Mouse (Mus musculus) urinary bladder, postnatal 4 days (tissue): ENCODE data around the gene Zfp750.

Source experiments
- DNase-seq, 2 experiments: peaks; one replicate each; pipeline ENCODE4 v3.0.0; 2021 to 2022; ENCODE audit warnings: low spot score in 2 of 2

Zfp750 gene

DNA sequence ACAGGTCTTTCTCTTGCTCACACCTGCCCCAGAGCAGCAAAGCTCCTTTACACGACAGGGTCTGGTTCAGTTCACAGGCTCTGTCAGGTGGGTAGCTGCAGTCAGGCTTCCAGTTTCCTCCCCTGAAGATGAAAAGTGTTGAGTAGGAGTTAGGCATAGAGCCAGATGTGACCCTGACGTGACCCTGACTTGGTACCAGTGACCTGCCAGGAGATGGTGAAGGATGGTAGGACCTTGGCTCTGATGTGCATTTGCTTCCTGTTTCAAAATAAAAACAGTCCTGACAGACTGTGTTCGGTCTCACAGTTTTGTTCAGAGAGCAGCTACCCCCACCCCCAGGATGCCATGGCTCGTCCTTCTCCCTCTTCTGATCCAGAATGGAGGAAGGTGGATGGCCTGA is 23.3 kb upstream of the Zfp750 start:
- DNase-seq = no peak

DNA sequence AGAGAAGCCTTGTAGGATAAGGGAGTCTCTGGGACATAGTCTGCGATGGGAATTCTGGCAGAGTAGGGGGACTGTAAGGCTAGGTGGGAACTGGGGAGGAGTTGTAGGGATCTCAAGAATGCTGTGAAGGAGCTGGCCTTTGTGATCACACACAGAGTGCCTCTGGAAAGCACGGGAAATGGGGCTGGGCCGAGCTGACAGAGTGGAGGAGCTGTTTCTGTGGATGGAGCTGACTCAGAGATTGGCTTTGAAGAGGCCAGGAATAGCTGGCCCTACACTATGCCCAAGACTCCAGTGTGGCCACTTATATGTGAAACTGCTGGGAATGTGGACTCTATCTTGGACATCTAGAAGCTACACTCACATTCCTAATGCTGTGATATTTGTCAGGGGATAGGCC is 17.4 kb upstream of the Zfp750 start:
- no peak for DNase-seq

DNA sequence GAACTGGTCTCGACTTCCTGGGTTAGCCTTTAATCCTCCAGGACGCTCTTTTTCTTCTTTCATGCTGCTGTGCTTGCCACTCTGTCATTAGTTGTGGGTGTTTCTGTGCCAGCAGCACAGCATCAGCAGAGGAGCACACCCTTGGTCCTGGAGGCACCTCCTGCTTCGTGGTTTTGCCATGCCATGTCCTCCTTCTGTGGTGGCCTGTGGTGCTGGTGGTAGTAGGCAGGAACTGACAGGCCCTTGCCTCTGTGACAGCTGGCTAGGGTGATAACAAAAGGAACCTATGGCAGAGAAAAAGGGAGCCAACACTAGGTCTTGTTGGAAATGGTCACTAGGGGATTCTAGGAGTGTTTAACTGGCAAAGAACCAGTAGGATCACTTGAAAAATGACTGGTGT is 10.6 kb upstream of the Zfp750 start:
- no peak for DNase-seq

DNA sequence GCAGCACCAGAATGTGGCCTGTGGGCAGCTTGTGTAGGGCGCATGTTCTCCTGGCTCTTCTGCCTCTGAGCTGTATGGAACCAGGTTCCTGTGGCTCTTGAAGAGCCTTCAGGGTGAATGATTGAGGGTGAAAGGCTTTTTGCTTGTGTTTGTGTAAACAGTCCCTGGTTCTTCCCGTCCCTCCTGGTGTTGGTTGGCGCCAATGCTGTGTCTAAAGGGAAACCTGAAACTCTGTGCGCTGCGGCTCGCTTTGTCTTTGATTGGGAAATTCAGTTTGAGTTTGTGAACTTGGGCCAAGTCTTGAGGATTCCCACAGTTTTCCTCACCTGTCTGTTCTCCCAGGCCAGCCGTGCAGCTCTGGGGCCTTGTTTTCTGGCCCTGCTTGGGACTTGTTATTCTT is 5.1 kb upstream of the Zfp750 start:
- no peak for DNase-seq

DNA sequence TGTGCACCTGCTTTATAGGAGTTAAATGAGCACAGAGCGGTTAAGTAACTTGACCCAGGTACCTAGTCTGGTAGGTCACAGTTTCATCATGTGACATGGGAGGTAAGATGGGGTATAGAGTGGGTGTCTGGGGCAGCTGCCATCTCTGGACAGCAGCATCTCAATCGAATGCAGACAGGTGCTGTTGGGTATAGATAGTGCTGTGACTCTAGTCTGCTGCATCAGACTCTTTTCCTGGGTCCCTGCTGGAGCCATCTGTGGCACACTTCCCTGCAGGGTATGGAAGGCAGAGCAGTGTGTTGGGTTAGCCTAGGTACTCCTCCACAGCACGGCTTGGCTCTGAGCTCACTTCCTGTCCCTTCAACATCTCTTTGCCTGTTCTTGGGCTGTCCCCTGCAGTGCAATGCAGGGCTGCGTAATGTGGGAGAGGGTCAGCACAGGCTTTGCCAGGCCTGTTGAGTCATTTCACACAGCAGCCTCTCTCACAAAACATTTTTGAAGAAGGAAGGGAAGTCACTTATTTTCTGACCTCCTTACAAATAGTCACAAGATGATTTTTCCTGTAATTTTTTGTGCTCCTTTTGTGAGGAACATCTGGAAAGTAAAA is 3.1 kb upstream of the Zfp750 start:
- no peak for DNase-seq

DNA sequence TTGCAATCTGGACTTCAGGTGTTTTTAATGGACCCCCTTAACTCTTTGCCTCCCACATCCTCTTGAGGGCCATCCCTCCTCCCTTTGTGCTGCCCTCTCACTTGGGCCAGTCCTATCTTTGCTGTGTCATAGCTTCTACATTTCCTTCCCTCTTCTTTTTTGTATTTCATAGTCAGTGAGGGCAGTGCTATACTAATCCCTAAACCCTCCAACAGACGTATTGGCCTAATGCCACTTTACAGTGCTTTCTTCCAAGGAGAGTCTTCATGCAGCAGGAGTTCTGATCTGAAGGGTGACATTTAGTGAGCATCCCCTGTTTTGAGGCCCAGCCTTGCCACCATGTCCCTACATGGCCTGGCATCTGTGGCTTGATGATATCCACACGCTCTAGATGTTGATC is 1.6 kb upstream of the Zfp750 start:
- DNase-seq = no peak

DNA sequence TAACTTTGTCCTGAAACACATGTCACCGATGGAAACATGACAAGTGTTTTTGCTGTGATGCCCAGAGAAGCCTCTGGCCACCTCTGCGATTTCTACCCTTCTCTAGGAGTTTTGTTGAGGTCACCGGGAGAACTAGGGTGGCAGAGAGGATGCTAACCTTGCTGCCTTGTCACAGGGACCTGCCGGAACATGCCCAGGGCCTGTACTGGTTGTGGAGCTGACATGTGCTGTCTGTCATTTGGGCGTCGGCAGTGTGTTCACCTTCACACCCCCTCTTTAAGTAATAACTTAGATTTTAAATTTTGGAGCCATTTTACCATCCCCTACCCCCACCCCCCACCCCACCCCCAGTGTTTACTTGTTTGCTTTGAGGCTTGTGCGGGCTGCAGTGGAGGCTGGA is 570 bp upstream of the Zfp750 start:
- DNase-seq = no peak

DNA sequence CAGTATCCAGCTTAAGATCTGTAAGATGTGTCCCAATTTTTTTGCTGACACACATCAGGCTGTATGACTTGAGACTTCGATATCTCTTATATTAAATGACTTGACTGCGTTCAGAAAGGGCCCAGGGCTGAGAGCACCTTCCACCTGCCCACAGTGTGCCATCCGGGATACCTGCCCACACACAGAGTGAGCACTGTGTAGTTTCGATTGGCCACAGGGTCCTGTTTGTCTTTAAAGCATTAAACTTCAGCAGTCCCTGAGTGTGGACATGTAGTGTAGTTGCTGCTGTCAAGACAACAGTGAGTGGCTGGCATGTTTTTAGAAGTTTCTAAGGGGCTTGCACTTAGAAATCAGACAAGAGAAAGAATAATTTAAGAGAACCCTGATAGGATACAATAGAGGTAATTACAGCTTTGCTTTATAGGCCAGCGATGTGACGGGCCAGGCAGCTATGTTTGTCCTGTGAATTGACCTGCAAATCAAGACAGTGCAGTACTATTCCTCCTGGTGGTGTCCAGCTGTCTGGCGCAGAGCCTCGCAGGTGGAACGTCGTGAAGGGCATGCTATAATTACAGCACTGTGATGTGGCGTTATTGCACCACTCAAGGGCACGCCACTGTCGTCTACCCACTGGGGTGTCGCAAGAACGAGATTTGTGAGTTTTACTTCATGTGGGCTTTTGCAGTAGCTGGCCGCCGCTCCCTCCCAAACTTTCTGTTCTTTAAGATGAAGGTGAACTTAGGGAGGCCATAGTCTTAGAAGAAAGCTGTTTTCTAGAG is 1.3 kb downstream of the Zfp750 start:
- DNase-seq = no peak

DNA sequence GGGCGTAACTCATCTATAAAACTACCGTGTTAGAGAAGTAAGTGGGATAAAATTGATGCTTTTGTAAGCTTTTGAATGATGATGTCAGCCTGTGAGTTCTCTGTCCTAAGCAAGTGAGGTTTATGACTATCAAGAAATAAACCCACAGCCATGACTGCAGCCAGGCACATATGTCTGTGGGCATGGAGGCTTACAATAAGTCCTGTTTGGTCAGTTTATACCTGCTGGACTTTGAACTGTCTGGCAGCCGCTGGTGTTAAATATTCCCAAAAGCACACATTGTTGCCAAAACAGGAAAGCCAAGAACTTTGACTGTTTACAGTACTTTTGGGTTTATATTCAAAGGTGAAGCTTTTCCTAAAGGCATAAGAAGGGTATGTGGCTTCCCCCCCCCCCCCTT is 2.2 kb downstream of the Zfp750 start:
- DNase-seq = no peak

DNA sequence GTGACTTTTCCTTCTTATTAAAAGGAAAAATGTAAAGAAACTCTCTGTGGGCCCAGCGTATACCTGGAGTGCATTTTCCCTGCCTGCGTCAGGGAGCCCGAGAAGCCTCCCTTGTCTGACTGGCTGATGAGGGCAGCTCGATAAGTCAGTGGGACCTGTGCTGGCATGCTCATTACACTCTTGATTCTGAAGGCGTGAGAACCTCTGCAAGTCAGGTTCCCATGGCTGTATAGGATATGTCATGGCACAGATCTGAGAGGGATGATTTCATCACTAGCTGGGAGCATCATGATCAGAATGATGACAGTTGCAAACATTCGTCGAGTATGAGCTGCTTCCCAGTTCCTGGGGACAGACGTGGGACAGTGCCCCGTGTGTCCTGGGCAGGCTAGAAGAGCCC is 3.1 kb downstream of the Zfp750 start:
- no peak for DNase-seq

DNA sequence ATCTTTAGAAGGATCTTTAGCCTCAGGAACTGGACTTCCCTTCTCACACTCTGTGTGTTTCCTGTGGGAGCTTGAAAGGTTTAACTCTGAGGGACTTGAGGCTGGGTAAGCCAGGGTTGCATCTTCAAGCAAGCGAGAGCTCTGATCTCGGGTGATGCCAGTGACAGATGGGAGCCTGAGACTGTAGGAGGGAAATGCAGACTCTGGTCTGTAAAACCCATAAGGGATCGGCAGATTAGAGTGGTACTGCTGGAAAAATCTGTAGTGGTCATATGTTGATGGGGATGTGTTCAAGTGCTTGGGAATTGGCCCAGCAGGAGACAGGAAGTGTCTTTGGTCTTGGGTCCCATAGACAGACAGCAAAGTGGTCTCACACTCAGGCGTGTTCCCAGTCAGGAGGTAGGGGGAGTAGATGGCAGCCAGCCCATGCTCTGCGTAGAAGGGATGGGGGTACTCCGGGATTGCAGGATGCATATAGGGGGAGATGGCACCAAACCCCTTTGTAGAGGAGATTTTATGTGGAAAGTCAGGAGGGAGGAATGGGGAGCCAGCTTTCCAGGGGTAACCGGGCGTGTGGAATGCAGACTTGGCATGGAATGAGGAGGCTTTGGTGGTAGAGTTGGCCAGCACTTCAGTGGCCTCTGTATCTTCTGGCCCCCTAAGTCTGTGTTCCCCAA is 6.1 kb downstream of the Zfp750 start:
- no peak for DNase-seq

DNA sequence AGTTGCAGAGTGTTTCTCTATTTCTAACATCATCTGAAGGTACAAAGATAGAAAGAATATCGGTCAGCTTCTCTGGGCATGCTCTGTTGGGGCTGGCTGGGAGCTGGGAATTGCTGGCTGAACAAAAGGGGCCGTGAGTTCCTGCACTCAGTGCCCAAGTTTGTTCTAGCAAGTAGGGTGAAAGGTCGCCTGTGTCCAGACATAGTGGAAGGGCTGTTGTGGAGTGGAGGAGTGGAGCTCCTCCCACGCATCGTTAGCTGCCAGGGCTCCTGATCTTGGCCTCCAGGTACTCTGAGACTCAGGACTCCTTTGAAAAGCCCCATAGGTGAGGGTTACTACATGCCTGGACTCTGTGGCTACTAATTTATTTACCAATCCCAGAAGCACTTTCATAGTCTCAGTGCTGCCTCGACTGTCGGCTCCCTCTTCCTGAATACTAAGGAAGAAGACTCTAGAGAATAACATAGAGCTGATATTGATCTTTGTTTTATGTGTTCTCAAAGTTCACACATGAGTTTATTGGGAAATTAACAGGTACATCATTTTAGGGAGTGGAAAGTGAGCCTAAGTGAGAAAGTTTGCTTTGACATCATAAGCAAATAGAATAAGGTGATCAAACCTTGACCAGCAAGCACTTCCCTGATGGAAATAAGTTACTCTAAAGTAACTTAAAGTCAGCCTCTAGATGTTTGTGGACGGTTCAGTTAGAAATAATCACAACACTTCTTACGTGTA is 8.5 kb downstream of the Zfp750 start:
- no peak for DNase-seq

DNA sequence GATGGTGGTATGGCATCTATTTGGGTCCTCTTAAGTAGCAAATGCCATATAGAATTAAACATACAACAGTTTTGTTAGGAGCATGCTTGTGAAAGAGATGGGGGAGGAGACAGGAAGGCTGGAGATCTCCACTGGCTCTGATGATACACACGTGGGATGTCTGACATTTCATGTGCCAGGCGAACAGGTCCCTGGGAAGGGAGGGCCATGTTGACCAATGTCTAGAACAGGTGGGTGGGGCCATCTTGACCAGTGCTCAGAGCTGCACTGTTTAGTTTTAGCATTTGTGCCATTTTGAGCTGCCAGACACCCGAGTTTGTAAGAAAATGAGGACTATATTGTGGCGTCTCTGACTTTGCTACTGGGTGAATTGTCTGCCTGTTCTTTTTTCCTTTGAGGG is 10.7 kb downstream of the Zfp750 start:
- DNase-seq = no peak

DNA sequence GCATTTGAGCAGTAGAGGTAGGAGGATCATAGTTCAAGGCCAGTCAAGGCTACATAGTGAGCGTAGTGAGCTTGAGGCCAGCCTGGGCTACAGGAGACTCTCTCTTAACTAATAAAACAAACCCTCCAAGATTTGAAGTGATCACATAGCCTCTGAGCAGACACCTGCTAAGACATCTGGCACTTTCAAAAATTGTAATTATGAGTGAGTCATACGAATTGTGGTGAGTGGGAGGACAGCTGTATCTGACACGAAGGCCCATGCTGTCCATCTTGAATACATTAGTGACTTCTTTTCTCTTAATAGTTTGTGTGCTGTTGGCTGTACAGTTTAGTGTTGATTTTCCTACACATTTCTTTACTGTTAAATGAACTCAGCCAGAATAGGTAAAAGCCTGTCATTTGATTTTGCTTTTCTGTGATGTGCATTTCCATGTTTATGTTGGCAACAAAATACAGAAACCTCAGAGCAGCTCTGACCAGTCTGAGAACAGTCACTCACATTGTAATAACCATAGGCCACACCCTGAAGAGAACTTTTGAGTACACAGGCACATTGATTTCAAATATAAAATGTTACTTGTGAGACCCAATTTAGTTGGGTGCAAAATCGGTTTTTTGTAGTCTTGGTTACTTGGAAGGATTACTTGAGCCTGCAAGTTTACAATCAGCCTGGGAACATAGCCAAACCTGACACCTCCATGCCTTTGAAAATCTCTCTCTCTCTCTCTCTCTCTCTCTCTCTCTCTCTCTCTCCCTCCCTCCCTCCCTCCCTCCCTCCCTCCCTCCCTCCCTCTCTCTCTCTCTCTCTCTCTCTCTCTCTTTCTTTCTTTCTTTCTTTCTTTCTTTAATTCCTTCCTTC is 16.9 kb downstream of the Zfp750 start:
- DNase-seq = no peak

DNA sequence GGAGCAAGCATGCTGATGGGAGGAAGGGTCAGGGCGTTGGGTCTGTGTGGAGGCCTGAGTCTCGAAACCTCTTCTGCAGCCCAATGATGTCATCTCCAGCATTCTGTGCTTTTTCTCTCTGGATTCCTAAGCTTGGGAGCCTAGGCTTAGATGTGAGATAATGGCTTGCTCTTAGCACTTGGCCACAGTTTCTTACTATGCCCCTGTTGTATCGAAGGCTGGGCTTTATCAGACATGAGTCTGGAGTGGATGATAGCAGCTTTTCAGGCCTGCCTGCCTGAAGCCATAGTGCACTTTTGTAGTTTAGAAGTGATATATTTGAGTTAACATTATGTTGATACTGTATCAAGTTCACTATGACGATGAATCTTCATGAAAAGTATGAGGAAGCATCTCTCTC is 17.6 kb downstream of the Zfp750 start:
- DNase-seq = no peak

DNA sequence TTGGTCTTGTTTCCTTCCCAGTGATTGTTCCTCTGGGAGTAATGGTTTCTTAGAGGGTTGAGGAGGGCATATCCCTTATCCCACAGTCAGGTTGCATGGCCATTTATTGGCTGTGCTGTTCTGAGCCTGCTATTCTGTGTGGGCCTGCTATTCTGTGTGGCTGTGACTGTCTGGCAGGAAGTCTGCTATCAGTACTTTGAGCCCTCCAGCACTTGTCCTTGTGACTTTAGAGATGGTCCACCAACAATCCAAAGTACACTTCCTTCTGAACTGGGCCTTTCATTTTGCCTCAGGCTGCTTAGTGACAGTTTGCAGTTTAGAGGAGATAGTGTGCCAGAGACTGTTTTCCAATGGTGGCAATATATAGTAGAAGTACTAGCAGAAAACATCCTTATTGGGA is 18.5 kb downstream of the Zfp750 start:
- no peak for DNase-seq

DNA sequence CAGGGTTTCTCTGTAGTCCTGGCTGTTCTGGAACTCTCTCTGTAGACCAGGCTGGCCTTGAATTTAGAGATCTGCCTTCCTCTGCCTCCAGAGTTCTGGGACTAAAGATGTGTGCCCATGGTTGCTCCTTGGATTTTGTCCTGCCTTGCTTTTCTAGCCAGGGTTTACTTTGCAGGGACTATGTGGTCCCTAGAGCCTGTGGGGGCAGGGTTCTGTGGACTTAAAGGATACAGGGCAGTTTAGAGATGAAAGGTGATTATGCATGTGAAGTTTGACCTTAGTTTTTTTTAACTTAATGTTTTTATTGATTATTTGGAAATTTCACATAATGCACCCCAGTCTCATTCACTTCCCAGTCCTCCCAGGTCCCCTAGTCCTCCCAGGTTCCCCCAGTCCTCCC is 28.5 kb downstream of the Zfp750 start:
- no peak for DNase-seq

DNA sequence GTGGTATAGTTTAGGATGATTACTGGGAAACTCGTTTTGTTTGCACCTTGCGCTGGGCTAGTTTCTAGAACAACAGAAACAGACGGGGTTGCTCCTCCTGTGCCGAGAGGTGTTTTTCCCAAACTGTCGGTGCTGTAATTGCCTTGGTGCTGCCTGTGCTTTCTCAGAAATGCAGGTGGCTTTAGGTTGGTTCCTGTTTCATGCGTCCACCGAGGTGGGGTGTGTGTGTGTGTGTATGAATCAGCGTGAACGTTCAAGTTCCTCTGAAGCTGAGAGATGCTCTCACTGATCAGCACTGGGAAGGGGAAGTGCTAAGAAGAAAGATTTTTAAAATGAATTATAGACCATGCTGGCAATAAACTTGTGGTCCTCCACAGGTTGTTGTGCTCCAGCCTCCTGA is 33.3 kb downstream of the Zfp750 start:
- DNase-seq = no peak

DNA sequence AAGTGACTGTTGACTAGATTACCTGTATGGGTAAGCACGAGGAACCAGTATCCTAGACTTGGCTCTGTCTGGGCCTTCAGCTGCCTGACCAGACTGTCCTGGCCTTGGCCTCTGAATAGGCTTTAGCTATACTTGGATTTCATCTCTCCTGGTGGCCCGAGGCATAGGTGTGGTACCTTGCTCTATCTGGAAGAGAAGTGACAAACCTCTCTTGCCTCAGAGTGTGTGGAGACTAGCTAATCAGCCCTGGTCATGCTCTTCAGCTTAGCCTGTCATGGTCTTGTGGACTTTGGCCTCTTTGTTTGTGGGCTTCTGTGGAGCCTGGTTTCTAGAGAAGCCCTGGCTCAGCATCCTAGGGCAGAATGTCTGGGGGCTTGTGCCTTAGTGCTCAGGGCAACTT is 38.0 kb downstream of the Zfp750 start:
- DNase-seq = no peak

DNA sequence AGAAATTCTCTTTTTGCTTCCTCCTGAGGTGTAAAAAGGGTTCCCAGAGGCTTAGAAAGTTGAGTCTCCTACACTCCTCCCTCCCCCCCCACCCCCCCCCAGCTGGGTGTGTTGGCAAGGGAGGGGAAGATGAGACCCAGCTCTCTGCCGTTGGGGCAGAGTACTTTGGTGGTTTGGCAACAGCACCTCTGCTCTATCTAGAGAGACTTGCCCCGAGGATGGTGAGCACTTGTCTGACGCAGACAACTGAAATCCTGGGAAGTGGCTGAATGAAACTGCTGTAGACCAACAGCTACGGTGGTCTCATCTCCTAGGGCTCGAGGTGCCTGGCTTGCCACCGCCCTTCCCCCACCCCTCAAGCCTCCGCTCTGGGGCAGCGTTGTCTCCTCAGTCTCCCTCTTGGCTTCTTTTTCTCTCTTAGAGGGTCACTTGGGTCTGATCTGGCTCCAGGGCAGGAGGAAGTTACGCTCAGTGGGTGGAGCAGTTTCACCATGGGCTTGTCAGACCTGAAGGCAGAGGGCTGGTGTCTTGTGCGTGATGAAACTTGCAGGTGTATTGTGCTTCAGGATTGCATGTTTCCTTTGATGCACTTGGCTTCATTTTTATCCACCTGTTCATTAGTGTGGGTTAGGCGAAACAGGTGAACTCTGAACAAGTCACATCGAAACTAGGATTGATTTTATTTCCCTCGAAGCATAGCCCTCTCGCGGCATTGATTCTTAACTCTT is 39.5 kb downstream of the Zfp750 start:
- DNase-seq = no peak
